Mouse (Mus musculus): ENCODE results near the gene Tmigd3.

- no peak for TF ChIP-seq ZC3H11A (IDR thresholded peaks at IDR 0.05; ENCODE audit: low read depth, low read length)
- TF ChIP-seq TCF12 (IDR thresholded peaks at IDR 0.05; ENCODE audit: low read depth, low read length): no peak
- TF ChIP-seq MEF2A (IDR thresholded peaks at IDR 0.05; ENCODE audit: borderline replicate concordance, low read depth, low read length): no peak
- TF ChIP-seq CTCF (conservative IDR thresholded peaks at IDR 0.05 in 1 of 2, IDR thresholded peaks at IDR 0.05 in 1 of 2; ENCODE audit: low read depth in 2 of 2, low read length in 2 of 2): no peak
- TF ChIP-seq POLR2A (IDR thresholded peaks at IDR 0.05; ENCODE audit: low read depth, low read length): no peak
- TF ChIP-seq E2F4 (IDR thresholded peaks at IDR 0.05; ENCODE audit: insufficient replicate concordance, low read depth, low read length): no peak
- no peak for TF ChIP-seq MAZ (IDR thresholded peaks at IDR 0.05; ENCODE audit: low read depth, low read length)
- no peak for TF ChIP-seq MYC (IDR thresholded peaks at IDR 0.05; ENCODE audit: low read depth, low read length)
- no peak for TF ChIP-seq NELFE (IDR thresholded peaks at IDR 0.05; ENCODE audit: low read depth, low read length)
- TF ChIP-seq MAX (IDR thresholded peaks at IDR 0.05; ENCODE audit: low read length): no peak
- TF ChIP-seq JUND (conservative IDR thresholded peaks at IDR 0.05; ENCODE audit: low read depth, low read length): no peak
- TF ChIP-seq SMC3 (IDR thresholded peaks at IDR 0.05; ENCODE audit: low read depth, low read length): no peak
Observed at GRCm38 (mm10) chr3:105927561-105928194, 57.0 kb downstream of the Tmigd3 start.

Measured in CH12.LX (cell line).